Mouse (Mus musculus): ENCODE results near the gene Limd1. TPM values are rescaled to one million over a fixed set of nuclear protein-coding genes. Genes with fewer than 3 reads are reported as not detected.

Limd1 gene
- total RNA-seq, 2 experiments from 2014 or later: 26.4 to 42.1 TPM

DNA sequence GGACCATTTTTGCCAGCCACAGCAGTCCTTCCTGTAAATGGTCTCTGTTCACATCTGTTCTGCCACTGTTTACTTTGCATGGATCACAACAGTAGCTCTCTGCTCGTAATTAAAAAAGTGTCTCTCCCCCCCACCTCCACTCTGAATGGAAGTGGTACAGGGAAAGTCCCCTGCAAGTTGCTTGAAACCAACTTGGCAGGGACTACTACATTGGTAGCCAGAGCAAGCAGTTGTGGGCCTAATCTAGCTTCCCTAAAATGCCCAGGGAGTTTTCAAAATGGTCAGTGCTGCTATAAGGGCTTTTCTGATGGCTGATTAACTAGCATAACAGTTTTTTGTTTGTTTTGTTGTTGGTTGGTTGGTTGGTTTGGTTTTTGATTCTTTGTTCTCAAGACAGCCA, 60.6 kb downstream of the Limd1 start:
- no peak for ATAC-seq (replicated peaks; ENCODE audit: low FRiP score, low TSS enrichment, poor library complexity, severe bottlenecking)

DNA sequence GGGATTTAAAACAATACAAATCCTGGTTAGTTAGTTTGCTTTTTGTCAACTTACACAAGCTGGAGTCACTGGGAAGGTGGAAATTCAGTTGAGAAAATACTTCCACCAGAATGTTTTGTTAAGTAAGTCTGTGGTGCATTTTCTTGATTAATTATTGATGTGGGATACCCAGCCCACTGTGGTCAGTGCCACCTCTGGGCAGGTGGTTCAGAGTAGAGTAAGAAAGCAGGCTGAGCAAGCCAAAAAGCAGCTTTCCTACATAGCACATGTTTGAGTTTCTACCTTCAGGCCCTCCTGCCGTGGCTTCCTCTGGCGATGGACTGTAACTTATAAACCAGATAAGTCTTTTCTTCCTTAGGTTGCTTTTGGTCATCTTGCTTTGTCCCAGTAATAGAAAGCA, 61.3 kb downstream of the Limd1 start:
- ATAC-seq (replicated peaks; ENCODE audit: low FRiP score, low TSS enrichment, poor library complexity, severe bottlenecking): no peak

DNA sequence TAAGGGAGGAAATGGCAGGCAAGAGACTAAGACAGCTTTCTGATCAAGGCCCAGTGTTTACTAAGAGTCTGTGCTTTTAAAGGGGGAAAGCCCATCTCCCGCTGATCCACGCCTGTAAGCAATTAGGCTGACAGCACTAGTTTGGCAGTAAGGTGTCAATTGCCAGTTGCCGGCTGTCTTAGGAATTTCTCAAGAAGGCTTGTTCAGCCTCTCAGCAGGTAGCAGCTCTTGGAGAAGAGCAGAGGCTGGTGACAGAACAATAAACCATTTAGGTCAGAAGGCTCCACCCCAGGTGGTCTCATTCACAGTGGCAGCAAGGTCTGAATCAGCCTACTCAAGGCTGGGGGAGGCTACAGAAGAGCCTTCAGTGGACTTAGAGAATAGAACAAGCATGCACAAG, 76.1 kb downstream of the Limd1 start:
- no peak for ATAC-seq (replicated peaks; ENCODE audit: low FRiP score, low TSS enrichment, poor library complexity, severe bottlenecking)

Other genes with a start within 250 kb of the Limd1 start
- 0.85 and 2.1 TPM in 2 replicates for gene Tmem158, start 217.9 kb upstream of the Limd1 start, total RNA-seq (2014; fragmentation: Nextera tagmentation)
- 4.3 TPM in 1 of 2 replicates, not detected in the other for gene Tmem158, start 217.9 kb upstream of the Limd1 start, total RNA-seq (2017)
- 9,051 and 22,399 TPM in 2 replicates for gene Lars2, start 111.8 kb upstream of the Limd1 start, total RNA-seq (2014; fragmentation: Nextera tagmentation)
- gene Lars2, start 111.8 kb upstream of the Limd1 start, total RNA-seq (2017): 83.4 and 123 TPM in 2 replicates
- gene Sacm1l, start 51.1 kb downstream of the Limd1 start, total RNA-seq (2014; fragmentation: Nextera tagmentation): 26.5 and 27.6 TPM in 2 replicates
- 60.5 and 70.7 TPM in 2 replicates for gene Sacm1l, start 51.1 kb downstream of the Limd1 start, total RNA-seq (2017)
- gene Slc6a20b, start 153.9 kb downstream of the Limd1 start, total RNA-seq (2014; fragmentation: Nextera tagmentation): 0.45 and 0.46 TPM in 2 replicates
- gene Slc6a20b, start 153.9 kb downstream of the Limd1 start, total RNA-seq (2017): 0.27 and 0.38 TPM in 2 replicates
- not detected in 2 replicates for gene Ccr9, start 199.7 kb downstream of the Limd1 start, total RNA-seq (2014; fragmentation: Nextera tagmentation)
- gene Ccr9, start 199.7 kb downstream of the Limd1 start, total RNA-seq (2017): 0.09 TPM in 1 of 2 replicates, not detected in the other
- gene Slc6a20a, start 200.2 kb downstream of the Limd1 start, total RNA-seq (2014; fragmentation: Nextera tagmentation): 4.1 and 5.6 TPM in 2 replicates
- gene Slc6a20a, start 200.2 kb downstream of the Limd1 start, total RNA-seq (2017): 4.2 and 6.2 TPM in 2 replicates
- gene Lztfl1, start 239.0 kb downstream of the Limd1 start, total RNA-seq (2014; fragmentation: Nextera tagmentation): 35.2 and 42.5 TPM in 2 replicates
- 28.1 and 30.4 TPM in 2 replicates for gene Lztfl1, start 239.0 kb downstream of the Limd1 start, total RNA-seq (2017)

Data from megakaryocyte-erythroid progenitor cell, adult 5-6 weeks (primary cell).